Mouse (Mus musculus): ENCODE data around the gene Magi1.

Gene Magi1

GRCm38 (mm10) chr6:94283318-94284061 is at the start of gene Magi1:
Gene Magi1, minus strand, starts transcription at chr6:94283917.
- in situ Hi-C loops (cut with MseI, MboI): no loop called here

GRCm38 (mm10) chr6:94327143-94327542 is 43.4 kb upstream of the Magi1 start:
- in situ Hi-C loops (cut with MseI, MboI): no loop called here

GRCm38 (mm10) chr6:94316886-94317285 is 33.2 kb upstream of the Magi1 start:
- in situ Hi-C loops (cut with MseI, MboI): no loop called here

- in situ Hi-C loops (cut with MseI, MboI): no loop called here
Observed at GRCm38 (mm10) chr6:94312285-94312684, 28.6 kb upstream of the Magi1 start.

- in situ Hi-C loops (cut with MseI, MboI): no loop called here
Observed at GRCm38 (mm10) chr6:94308498-94308897, 24.8 kb upstream of the Magi1 start.

DNA sequence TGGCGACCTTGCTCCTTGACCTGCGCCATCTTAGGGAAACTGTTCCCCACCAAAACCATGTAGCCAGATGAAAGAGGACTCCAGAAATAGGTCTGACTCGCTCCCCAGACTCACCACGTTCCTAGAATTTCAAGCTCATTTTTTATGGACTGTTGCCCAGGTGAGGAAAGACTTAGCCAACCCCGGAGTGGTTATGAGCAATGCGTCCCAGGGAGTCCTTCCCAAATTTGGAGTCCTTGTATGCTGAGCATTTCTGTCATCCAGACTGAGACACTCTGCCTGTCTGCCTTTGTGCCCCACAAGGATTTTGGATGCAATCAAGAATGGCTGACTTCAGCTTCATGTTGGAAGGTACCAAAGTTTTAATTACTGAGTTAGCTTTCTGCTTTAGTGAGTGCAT is 19.8 kb upstream of the Magi1 start:
- in situ Hi-C loops (cut with MseI, MboI): no loop called here

DNA sequence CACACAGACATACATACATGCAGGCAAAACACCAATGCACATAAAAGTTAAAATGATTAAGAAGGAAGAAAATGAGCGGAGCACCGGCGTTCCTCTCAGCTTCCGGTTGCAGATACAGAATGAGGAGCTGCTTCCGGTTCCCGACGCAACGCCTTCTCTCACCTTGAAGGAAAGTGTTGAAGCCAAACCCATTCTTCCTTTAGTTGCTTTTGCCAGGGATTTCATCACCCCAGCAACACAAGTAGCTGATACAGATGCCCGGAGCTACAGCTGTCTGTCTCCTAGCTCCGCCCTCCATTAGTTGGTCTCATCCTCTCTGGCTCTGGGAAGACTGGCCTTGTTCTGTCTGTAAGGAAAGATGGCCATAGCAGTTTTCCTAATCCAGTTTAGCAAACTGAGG is 18.1 kb upstream of the Magi1 start:
- in situ Hi-C loops (cut with MseI, MboI): no loop called here

GRCm38 (mm10) chr6:94300562-94300961 is 16.8 kb upstream of the Magi1 start:
- in situ Hi-C loops (cut with MseI, MboI): no loop called here

GRCm38 (mm10) chr6:94287387-94287786 is 3.7 kb upstream of the Magi1 start:
- in situ Hi-C loops (cut with MseI, MboI): no loop called here

GRCm38 (mm10) chr6:94286555-94286954 is 2.8 kb upstream of the Magi1 start:
- in situ Hi-C loops (cut with MseI, MboI): no loop called here

DNA sequence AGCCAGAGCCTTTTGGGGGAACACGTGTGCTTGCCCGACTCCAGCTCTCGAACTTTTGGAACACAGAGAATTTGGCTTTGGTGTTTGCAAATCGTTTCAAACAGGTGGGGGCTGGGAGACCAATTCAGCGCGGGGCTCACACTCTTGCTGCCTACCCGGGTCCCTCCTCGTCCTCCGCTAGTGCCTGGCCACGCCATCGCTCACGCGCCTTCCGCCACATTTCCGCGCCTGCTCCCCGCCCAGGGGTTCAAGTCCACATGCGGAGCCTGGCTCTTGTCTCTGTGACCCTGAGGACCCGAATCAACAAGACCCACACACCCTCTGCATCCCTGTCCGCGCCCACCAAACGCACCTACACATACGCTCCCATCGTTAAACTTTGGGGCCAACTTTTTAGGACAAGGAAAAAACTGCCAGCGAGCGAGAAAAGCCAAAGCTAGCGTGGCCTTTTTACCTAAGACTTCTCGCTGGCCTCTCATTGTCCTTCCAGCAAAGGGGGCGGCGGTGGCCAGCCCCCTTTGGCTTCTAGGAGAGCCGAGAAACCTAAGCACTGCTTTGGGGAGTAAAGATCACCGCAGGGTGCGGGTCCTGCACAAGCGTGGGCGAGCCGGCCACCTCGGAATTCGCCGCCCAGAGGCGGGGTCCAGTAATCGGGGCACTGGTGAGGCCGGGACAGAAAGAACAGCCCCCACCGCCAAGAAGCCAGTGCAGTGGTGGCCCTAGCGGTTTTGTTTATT is 540 bp upstream of the Magi1 start:
- in situ Hi-C loops (cut with MseI, MboI): no loop called here

- in situ Hi-C loops (cut with MseI, MboI): no loop called here
Observed at GRCm38 (mm10) chr6:94282301-94283241, 1.1 kb downstream of the Magi1 start.

DNA sequence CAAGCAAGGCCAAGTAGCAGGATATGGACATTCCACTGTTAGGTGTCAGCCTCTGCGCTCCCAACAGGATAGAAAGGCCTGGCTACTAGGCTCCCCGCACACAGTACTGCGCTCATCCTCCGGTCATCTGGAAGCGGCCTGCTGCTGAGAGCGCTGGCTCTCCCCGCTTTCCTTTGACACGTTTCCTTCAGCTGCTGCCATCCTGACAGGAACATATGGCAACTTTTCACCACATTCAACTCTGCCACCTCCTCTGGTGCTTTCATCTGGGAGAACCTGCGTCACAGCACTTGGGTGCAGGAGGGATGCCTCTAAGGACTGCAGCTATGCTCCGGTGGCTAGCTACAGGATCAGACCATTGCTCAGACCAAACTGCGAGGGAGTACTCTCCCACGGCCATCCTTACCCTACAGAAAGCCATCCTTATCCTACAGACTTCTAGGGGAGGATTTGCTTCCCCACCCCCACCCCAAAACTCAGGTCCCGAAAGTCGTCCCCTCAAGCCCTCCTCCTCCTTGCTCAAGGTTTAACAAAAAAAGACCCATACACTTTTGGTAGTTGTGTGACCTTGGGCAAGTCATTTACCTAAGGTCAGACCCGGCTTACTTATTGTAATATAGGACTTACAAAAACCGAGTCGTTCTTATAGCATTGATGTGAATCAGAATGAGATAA is 2.0 kb downstream of the Magi1 start:
- in situ Hi-C loops (cut with MseI, MboI): no loop called here

DNA sequence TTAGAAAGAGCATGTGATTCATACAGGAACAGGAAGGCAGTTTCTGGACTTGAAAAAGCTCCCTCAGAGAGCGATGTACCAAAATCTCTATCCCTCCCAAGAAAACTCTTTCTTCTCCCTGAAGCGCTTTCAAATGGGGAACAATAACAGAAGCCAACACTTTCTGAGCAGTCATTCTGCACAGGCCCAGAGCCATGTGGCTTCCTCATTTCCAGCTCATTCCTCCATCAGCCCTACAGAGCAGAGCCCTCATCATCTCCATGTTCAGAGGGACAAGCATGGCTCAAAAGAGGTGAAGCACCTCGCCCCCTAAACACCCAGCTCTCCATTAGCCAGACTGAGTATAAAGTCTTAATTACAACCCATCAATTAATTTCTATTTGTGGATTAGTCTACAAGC is 9.8 kb downstream of the Magi1 start:
- in situ Hi-C loops (cut with MseI, MboI): no loop called here

GRCm38 (mm10) chr6:94270001-94270400 is 13.7 kb downstream of the Magi1 start:
- in situ Hi-C loops (cut with MseI, MboI): no loop called here

GRCm38 (mm10) chr6:94269174-94269573 is 14.5 kb downstream of the Magi1 start:
- in situ Hi-C loops (cut with MseI, MboI): no loop called here

DNA sequence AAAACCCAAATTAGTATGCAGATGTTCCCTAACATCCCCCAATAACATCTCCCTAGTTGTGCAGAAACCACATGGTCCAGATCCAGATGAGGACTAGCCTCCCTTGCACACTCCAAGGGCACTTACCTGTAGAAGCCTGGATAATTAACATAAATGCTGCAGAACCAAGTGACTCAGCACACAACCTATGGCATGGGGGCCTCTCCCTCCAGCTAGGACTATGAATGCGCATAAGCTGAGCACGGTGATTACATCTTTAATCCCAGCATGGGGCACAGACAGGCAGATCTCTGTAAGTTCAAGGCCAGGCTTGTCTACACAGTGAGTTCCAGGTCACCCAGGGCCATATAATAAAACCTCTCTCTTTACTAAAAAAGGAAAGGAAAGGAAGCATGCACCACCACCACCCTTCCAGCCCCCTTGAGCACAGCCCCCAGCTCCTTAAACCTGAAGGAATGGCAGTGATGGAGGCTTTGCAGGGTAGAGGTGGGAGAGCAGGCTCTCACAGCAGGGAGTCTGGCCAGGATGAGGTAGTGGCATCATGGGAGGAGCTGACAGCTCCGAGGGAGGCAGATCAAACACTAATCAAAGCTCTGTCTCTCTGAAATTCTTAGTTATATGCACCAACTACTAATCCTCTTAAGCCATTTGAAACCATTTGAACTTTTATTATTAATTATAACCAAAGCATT is 18.3 kb downstream of the Magi1 start:
- in situ Hi-C loops (cut with MseI, MboI): no loop called here

GRCm38 (mm10) chr6:94264183-94264941 is 19.4 kb downstream of the Magi1 start:
- in situ Hi-C loops (cut with MseI, MboI): no loop called here

DNA sequence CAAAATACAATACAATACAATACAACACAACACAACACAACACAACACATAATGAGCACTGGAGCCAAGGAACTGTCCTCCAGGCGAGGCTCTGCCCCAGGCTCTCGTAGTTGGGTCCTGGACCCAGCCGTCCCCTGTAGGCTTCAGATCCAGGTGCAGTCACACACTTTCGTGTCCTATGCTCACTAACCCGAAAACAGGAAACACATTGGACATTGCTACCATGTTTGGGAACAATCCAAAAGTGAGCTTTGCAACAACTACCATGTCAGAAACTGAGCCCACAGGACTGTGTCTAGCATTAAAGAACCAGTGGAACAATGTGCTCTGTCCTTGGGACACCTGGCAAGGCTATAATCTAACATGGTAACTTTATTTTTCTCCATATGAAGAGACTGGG is 22.9 kb downstream of the Magi1 start:
- in situ Hi-C loops (cut with MseI, MboI): no loop called here

- in situ Hi-C loops (cut with MseI, MboI): no loop called here
Observed at GRCm38 (mm10) chr6:94259981-94260380, 23.7 kb downstream of the Magi1 start.

All from mouse trophoblast stem cell (cell line).